Mouse (Mus musculus) NIH3T3 (cell line): ENCODE data around the gene Evpl.
"Not testable (repeated sequence)": the region's sequence is repeated elsewhere in the genome, so short reads cannot be mapped to it uniquely, and the experiment has no call there.

Experiments used
- DNase-seq: peaks from one replicate; pipeline ENCODE4 v3.0.0-alpha.2; 2012; ENCODE audit warnings: low read depth

Evpl gene

DNA sequence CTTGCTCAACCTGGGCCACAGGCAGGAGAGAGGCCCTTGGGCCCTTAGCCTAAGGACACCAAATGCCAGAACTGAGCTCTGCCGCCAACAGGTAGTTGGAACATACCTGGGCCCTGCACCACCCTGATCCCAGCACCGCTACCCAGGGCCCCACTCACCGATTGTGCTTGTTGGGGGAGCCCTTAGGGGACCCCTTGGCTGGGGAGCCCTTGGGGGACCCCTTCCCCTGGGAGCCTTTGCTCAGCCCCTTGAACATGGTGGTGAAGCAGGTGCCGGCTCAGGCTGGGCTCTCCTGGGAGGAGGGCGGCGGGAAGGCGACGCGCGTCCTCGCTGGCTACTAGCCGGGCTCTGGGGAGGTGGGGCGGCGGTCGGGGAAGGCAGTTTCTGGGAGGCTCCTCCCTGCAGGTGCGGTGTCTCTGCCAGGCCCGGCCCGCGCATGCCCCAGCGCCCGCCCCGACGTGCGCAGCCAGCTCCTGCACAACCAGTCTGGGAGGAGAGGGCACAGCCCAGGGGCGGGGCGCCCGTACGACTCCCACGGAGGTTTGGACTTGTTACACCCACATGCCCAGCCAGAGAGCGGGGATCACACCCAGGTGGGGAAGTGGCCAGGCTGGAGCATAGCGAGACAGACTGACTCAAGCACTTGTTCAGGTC is at the start of gene Evpl:
Gene Evpl, minus strand, starts transcription at position 336 of the 654 bp plus-strand sequence.
- DNase-seq: no peak

DNA sequence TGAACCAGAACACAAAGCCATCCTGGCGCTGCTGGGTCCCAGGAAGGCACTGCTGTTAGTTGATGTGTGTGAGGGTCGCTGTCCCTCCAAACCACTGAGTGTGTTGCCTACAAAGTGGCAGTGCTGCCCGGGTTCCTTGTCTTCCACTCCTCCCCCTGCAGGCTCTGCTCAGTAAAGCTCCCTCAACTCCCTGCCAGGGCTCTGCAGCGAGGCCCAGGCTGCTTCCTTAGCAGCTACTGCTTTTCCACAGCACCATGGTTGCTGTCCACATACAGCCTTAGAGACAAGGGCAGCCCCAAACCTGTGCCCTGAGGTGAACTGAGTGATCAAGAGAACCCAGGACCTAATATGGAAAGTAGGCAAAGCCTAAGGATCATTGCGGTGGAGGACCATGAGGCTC is 49.5 kb upstream of the Evpl start:
- DNase-seq: peak; percentile 24

DNA sequence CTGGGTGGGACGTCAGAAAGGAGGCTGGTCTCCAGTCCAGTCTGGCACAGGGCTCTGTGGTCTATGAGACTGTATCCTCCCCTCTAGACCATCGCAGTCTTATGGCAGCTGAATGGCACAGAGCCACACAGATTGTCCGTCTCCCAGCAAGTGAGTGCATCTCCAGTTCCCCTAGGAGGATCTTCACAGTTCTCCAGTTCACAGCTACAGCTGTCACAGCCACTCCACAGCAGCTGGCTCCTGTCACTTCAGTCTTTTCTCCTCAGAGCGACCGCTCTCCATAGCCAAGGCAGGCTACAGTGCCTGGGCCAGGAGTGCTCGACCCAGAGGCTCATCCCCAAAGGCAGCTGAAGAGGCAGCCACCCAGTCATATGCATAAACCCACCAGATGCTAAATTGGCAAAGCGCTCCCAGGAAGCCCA is 47.9 kb upstream of the Evpl start:
- DNase-seq: no peak

DNA sequence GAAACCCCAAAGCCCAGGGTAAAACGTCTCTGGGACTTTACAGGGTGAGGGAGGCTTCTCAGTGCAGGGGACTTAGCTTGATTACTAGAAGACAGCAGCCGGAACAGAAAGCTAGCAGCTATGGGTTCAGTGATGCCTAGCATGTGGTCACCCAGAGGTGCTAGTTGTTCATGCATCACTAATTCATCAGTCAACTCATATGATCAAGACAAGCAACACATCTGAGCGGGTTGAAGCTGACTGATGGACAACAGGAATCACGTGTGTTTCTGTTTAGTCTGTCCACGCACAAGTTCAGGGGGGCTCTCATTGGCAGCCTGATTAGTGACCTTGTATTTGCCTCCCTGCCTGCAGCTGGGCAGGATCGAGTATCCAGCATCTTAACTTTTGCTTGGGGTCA is 46.1 kb upstream of the Evpl start:
- DNase-seq: no peak

DNA sequence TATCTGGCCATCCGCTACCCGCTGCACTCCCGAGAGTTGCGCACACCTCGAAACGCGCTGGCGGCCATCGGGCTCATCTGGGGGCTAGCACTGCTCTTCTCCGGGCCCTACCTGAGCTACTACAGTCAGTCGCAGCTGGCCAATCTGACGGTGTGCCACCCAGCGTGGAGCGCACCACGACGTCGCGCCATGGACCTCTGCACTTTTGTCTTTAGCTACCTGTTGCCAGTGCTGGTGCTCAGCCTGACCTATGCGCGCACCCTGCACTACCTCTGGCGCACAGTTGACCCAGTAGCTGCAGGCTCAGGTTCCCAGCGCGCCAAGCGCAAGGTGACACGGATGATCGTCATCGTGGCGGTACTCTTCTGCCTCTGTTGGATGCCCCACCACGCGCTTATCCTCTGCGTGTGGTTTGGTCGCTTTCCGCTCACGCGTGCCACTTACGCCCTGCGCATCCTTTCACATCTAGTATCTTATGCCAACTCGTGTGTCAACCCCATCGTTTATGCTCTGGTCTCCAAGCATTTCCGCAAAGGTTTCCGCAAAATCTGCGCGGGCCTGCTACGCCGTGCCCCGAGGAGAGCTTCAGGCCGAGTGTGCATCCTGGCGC is 45.1 kb upstream of the Evpl start:
- no peak for DNase-seq

DNA sequence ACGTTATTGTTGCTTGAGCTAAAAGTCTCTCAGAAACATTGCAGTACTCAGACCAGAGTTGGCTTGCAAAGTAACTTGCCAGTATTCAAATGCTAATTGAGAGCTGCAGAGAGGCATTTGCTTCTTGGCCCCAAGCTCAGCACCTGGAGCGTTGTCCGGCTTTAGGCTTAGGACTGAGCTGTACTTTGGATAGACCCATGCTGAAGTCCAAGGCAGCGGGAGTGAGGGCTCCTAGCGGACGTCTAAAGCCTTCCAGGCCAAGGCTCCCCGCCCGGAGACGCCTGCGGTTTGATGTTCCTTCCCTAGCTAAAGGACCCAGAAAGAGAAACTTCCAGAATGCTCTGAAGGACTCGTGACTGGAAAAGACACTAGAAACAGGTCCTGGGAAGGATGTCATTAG is 44.2 kb upstream of the Evpl start:
- DNase-seq: no peak

DNA sequence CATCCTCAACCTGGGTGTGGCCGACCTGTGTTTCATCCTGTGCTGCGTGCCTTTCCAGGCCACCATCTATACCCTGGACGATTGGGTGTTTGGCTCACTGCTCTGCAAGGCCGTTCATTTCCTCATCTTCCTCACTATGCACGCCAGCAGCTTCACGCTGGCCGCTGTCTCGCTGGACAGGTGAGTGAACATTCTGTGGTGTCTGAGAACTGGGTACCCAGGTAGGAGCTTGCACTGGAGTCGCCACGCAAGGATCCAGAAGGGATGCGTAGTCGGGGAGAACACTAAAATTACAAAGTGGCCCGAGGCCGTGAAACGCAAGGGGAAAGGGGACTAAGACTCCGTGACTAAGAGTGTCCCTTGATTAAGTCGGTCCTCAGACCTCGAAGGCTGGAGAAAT is 43.8 kb upstream of the Evpl start:
- DNase-seq: no peak

DNA sequence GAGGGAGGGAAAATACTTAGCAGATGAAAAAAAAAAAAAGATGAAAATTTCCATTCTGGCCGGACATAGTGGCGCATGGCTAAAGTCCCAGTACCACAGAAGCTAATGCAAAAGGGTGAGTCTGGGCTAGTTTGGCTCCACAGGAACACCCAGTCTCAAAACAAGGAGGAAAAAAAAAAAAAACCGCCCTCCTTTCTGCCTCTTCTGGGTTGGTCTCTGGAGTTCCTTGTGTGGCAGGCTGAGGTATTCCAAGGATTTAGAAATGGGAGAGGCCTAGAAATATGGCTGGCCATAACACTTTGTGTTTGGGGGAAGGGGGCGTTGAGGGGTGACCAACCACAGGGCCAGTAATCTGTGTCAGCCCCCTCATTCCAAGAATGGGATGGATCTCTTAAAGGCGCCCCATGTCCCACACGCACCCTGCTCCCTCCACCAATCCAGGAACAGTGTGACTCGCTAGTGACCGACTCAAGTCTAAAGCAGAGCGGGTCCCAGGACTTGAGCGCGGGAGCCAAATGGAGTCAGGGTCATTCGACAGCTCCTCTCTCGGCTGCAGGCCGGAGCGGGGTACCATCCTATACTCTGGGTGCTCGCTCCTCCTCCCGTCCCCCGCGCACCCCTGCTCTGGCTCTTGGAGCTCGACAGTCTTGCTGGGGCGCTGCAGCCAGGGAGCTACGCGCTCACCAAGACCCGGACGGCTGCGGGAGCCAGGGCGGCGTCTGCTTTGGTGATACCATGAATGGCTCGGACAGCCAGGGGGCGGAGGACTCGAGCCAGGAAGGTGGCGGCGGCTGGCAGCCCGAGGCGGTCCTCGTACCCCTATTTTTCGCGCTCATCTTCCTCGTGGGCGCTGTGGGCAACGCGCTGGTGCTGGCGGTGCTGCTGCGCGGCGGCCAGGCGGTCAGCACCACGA is 43.1 kb upstream of the Evpl start, which contains the start of gene Galr2:
Gene Galr2, plus strand, starts transcription at position 189 of the 913 bp plus-strand sequence.
- no peak for DNase-seq

DNA sequence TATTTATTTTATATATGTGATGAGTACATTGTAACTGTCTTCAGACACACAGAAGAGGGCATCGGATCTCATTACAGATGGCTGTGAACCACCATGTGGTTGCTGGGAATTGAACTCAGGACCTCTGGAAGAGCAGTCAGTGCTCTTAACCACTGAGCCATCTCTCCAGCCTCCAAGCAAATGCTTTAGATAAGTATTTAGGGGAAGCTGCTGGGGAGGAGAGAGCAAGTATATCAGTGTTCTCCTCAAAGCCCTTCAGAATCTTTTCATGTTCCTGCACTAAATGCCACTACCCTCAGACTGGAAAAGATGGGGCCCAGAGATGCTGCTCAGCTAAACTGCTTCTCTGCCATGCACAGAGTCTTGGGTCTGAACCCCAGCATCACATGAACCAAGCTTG is 39.3 kb upstream of the Evpl start:
- not testable (repeated sequence) for DNase-seq

DNA sequence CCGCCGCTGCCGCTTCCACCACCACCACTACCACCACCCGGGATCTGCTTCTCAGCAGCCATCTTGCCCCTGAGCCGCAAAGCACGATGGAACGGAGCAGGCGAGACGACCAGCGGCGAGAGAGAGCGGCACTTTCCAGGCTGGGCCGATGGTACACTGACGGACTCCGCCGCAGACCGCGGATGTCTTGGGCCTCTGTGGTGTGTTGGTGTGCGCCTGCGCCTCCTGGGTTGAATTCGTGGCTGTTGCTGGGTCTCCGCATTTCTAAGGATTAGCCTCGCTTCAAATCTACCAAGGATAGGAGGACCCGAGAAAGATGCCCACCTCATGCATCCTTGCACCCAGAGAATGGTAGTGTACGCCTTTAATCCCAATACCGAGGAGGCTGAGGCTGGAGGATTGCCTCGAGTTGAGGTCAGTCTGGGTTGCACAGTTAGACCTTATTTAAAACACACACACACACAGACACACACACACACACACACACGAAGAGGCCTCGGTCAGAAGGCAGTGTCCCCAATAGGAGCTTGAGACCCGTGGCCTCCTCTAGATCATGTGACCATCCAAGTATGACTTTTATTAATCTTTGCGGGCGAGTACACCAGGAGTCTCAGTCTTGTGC is 36.3 kb upstream of the Evpl start, which contains the start of gene Srp68:
Gene Srp68, minus strand, starts transcription at position 173 of the 622 bp plus-strand sequence.
- DNase-seq: peak; percentile 96

DNA sequence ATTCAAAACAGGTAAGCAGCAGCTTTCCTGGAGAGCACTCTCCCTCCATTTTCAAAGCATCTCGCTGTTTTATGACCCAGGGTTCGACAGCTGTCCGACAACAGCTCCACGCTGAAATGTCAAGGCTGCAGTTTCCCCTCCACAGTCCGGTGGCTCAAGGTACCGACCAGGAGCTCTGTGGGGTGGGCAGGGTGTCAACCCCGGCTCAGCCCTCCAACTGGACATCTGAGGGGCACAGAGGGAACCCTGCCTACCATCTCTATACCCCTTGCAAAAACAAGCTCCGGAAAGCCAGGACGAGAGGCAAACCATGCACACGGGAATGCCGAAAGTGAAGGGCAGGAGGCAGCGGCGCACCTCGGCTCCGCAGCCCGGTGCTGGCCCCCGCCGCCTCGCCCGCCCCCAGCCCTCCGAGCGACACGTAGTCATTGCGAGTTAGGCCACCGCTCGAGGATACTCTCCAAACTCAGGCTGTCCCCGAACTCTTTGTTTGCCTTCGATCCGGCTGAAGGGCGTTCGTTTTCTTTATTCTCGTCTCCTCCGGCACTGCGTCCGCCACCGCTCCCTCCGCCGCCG is 35.7 kb upstream of the Evpl start:
- no peak for DNase-seq

DNA sequence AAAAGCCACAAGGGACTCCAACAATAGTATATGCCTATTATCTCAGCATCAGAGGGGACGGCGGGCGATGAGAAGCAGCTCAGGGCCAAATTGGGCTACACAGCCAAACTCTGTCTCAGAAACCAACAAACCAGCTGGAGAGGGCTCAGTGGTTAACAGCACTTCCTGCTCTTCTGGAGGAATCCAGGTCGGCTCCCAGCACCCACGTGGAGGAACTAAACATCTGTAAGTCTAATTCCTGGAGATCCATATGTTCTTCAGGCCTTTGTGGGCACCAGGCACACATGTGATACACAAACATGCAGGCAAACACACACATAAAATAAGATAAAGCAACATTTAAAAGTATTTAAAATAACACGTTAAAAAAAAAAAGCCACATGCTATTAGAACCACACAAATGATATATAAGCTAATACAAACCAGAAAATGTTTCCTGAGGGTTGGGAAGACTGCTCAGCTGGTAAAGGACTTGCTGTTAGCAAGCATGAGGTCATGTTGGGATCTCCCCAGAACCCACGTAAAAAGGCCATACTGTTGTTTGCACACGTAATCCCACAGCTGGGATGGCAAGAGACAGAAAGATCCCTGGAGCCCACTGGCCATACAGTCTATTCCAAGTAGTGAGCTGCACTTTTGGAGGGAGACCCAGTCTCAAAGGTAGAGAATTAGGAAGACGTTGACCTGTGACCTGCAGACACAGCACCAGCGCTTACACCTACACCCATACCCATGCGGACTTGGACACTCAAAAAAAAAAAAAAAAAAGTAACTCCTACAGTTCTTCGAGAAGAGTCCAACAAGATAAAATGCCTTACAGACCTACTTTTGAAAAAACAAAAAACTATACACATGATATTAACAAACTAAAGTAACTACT is 35.0 kb upstream of the Evpl start:
- peak; percentile 36 for DNase-seq

DNA sequence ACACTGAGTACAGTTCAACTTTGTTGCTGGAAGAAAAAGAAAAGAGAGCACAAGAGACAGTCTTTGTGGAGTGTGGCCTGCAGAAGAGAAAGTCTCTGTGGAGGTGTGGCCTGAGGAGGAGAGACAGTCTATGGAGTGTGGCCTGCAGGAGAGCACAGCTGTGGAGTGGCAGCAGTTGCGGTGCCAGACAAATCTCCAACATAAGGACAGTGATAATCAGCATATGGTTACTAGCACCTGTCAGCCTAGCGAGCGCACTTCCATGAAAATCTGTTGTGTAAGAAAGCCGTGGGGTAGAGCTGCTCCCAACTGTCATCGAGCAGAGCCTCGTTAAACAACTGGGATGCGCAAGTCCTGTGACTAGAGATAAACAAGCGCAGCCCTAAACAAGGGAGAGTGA is 31.7 kb upstream of the Evpl start:
- DNase-seq: no peak

DNA sequence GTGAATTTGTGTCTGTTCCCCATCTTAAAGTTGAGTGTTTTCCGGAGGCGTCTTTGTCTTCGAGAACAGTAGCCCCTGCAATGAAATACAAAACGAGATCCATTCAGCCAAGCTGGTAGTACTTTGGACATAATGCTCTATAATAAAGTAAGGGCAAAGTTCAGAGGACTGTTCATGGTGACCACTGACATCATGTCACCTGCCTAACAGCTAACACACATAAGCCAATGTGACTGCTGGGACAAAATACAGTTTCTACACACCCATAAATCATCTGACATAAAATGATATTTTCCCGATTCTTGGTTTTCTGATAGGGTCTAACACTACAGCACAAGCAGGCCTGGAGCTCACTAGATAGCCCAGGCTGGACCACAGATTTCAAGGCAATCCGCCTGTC is 30.4 kb upstream of the Evpl start:
- no peak for DNase-seq

DNA sequence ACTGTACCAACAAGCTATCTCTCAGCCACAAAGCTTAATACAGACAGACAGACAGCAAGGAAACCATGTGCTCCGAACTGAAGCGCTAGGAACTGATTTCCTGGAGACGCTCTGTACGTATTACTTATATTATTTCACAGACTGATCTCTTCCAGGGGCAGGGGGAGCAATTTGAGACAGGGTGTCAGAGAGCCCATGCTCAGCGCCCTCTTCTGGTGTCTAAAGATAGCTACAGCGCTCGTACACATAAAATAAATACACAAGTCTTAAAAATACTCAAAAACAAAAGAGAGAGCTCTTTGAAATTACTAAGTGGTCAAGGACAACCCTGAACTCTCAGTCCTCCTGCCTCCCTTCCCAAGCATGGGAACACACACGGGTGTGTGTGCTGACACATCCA is 29.8 kb upstream of the Evpl start:
- DNase-seq: peak; percentile 39

DNA sequence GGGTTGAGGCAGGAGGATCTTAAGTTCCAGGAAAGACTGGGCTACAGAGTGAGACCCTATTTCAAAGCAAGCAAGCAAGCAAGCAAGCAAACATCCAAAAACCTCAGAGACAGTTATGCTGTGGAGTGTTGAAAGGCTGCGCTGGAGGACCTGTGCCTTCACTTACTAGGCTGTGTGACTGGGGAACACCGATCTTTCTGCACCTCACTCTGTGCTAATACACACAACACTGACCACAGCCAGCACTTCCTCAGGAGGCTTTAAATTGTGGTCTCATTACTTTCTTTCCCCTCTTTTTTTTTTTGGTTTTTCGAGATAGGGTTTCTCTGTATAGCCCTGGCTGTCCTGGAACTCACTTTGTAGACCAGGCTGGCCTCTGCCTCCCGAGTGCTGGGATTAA is 28.0 kb upstream of the Evpl start:
- DNase-seq: no peak

DNA sequence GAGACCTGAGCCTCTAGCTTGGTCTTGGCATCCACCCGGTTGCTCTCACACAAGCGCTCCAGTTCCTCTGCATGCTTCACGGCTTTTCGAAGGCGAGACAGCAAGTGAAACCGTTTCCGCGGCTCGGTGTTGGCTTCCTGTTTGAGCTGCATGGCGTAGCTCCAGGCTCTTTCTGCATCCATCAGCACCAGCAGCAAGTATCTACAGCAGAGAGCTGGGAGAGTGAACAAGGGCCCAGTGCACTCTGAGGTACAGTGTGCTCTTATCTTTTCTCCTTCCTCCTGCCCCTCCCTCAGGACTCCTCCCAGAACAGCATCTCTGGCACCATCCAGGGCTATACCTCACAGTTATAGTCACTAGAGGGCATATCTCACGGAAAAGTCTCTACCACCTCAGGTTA is 27.5 kb upstream of the Evpl start:
- DNase-seq: no peak

DNA sequence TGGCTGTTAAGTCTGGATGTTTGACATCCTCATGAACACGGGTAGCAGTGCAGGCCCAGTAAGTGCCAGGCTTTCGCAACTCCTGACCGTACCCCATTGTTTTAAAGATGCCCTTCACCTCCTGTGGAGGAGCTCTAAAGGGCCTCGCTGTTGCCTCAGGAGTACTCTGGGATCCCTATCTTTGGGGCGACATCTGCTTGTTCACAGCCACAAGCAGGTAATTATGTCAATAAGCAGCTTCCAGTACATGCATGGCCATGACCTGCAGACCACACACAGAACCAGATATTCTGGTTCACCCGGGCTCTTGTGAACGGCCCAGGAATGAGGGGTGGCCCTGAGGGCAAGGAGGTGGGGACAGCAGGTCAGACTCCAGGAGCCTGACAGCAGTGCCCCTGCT is 22.4 kb upstream of the Evpl start:
- no peak for DNase-seq

DNA sequence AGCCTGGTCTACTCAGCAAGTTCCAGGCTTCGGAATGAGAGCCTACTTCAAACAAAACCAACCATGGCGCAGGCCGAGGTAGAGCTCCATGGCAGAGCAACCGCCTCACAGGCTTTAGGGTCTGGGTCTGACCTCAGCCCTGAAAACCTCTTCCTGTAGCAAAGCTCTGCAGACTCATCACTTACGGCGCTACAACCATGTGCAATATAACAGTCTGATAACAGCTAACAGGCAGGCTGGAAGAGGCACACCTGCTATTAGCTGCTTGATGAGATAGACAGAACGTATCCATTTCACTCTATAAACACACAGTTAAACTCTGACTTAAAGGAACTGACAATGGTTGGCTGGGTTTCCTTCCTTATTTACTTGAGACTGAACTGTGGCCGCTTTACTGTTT is 21.6 kb upstream of the Evpl start:
- no peak for DNase-seq

DNA sequence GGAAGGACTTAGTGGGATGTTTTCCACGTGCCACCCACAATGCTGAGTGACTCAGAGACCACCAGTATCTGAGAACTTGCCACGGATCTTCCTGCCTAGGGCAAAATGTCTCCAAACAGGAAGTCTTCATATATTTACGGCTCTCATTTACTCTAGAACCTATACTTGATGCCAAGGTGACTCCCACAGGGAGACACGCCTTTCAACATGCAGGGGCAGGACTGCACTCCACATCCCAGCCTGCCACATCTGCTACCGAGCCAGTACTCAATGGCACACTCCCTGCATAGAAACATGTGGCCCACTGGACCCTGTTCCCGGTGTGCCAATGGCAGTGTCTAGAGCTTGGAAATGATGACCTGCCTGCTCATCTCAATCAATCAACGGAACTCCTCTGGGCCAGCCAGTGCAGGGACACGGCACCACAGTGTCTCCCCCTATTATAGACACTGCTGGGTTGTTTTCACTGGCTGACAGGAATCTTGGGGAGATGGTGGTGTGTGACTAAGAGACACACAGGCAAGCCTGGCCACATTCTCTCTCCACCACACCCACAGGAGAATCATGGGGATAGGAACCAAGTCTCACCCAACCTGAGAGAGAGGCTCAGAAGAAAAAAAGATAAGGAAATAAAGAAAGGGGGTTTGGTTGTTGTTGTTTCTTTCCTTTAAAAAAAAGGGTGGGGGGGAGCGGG is 18.3 kb upstream of the Evpl start:
- no peak for DNase-seq
